Comparison of ENCODE assay signal across 17 mouse cellular contexts in genomic region chr3:144421404-144422180, GRCm38 (mm10).
DNase-seq lines count a peak whose midpoint lies in the region; ATAC-seq lines count a peak whose summit lies in the region.
"Had no signal": no experiment of that assay in that cellular context is flagged by ENCODE, and none has a peak within 500 bp of the region (broad histone marks: within the 10 kb centered on the region; RNA-seq: fewer than 3 reads in every experiment).

No protein-coding gene starts in this region.

- peaks cover 3% of the 10 kb centered on the region; the same call in 1 of the 2 replicates for H3K4me1 ChIP-seq in neural tube, embryonic 12.5 days
- H3K4me1 ChIP-seq in hindbrain, embryonic 14.5 days (replicated peaks; ENCODE audit: control insufficient read depth, insufficient read depth, low read length) = peaks cover 7% of the 10 kb centered on the region; the same call in 1 of the 2 replicates
- H3K4me1 ChIP-seq: heart, embryonic 15.5 days had no signal

- H3K27ac ChIP-seq in neural tube, embryonic 12.5 days = no peak overlapping the region
- no peak overlapping the region; the same call in 1 of the 2 replicates for H3K27ac ChIP-seq in hindbrain, embryonic 14.5 days
- H3K27ac ChIP-seq: heart, adult 2 months; heart, embryonic 15.5 days had no signal

- H3K4me3 ChIP-seq in neural tube, embryonic 12.5 days = no peak overlapping the region
- no peak overlapping the region for H3K4me3 ChIP-seq in hindbrain, embryonic 14.5 days (replicated peaks; ENCODE audit: low read length)
- H3K4me3 ChIP-seq: heart, adult 2 months; heart, embryonic 15.5 days had no signal

- no peak overlapping the region for H3K4me2 ChIP-seq in neural tube, embryonic 12.5 days (replicated peaks)
- H3K4me2 ChIP-seq in hindbrain, embryonic 14.5 days (replicated peaks) = no peak overlapping the region
- H3K4me2 ChIP-seq: heart, embryonic 15.5 days had no signal

- peak; percentile 19; the same call in 1 of the 2 replicates for ATAC-seq in neural tube, embryonic 12.5 days (ENCODE audit: low FRiP score, low read depth)
- peak; percentile 42; the same call in 1 of the 2 replicates for ATAC-seq in hindbrain, embryonic 14.5 days (ENCODE audit: low FRiP score)
- no peak for ATAC-seq in CD4-positive, CD25-positive, alpha-beta regulatory T cell, adult 4 months
- ATAC-seq: intestine, postnatal 0 days had no signal

- WGBS in neural tube, embryonic 12.5 days = 50% methylated on average over 7 of the region's 7 CpGs
- WGBS in hindbrain, embryonic 14.5 days = 39% methylated on average over 7 of the region's 7 CpGs

- peak; percentile 35 to 39 for DNase-seq in cerebellum, postnatal 10 days
- no peak for DNase-seq in cerebellum, adult 18-20 months
- no peak for DNase-seq in neural tube, embryonic 10.5 days (ENCODE audit: extremely low spot score, low spot score)
- DNase-seq in hindbrain, embryonic 14.5 days (ENCODE audit: low spot score) = no peak
- DNase-seq in liver = no peak
- no peak for DNase-seq in cerebellum, adult 11-12 months
- DNase-seq: adrenal gland, postnatal 36 days; cerebellum, postnatal 25 days; gastrocnemius, postnatal 14 days; heart, adult 2 months; right cerebral cortex, postnatal 4 days; thymus, postnatal 36 days had no signal

- H3K27me3 ChIP-seq in neural tube, embryonic 12.5 days (replicated peaks) = no peaks in the 10 kb centered on the region
- no peaks in the 10 kb centered on the region for H3K27me3 ChIP-seq in hindbrain, embryonic 14.5 days (ENCODE audit: control insufficient read depth, insufficient read depth, low read length)
- H3K27me3 ChIP-seq: CH12.LX; heart, embryonic 15.5 days had no signal

- H3K9ac ChIP-seq in neural tube, embryonic 12.5 days = no peak overlapping the region
- no peak overlapping the region for H3K9ac ChIP-seq in hindbrain, embryonic 14.5 days
- H3K9ac ChIP-seq: heart, embryonic 15.5 days had no signal

- H3K36me3 ChIP-seq in neural tube, embryonic 12.5 days = no peaks in the 10 kb centered on the region
- no peaks in the 10 kb centered on the region for H3K36me3 ChIP-seq in hindbrain, embryonic 14.5 days (replicated peaks; ENCODE audit: control insufficient read depth, insufficient read depth)
- H3K36me3 ChIP-seq: heart, embryonic 15.5 days had no signal

- no peaks in the 10 kb centered on the region for H3K9me3 ChIP-seq in neural tube, embryonic 12.5 days
- H3K9me3 ChIP-seq in hindbrain, embryonic 14.5 days (ENCODE audit: control insufficient read depth, low read length) = no peaks in the 10 kb centered on the region
- H3K9me3 ChIP-seq: heart, embryonic 15.5 days had no signal

Comparison
In these comparisons a context has a peak if more than half of its experiments do, and no peak if none do; other contexts are left out.
1. DNase-seq: peak in cerebellum, postnatal 10 days (2 of 2); none in cerebellum, adult 18-20 months (0 of 2), neural tube, embryonic 10.5 days (single experiment), hindbrain, embryonic 14.5 days (single experiment), liver (single experiment) and cerebellum, adult 11-12 months (single experiment).